Mouse (Mus musculus): ENCODE results near the gene Mphosph10. TPM values are rescaled to one million over a fixed set of nuclear protein-coding genes. Genes with fewer than 3 reads are reported as not detected.

The Mphosph10 gene
- polyA plus RNA-seq (2015; fragmentation: Illumina TruSeq; extraction: RNeasy Lipid Tissue Mini Kit (QIAGEN cat#74804); ENCODE audit: low read depth, low replicate concordance): 17.5 TPM

GRCm38 (mm10) chr7:64392122-64392818, at the start of gene Mphosph10, which contains the start of gene Mcee:
Gene Mphosph10 (minus strand): TSS chr7:64392268.
Gene Mcee (plus strand): TSS chr7:64392607.

GRCm38 (mm10) chr7:64373830-64374562, 18.1 kb downstream of the Mphosph10 start, which contains the start of gene Fan1:
Gene Fan1 (minus strand): TSS chr7:64374095.

Other genes starting within 250 kb of the Mphosph10 start
- gene Trpm1, start 238.4 kb downstream of the Mphosph10 start, polyA plus RNA-seq (2015; fragmentation: Illumina TruSeq; extraction: RNeasy Lipid Tissue Mini Kit (QIAGEN cat#74804); ENCODE audit: low read depth, low replicate concordance): 0.51 TPM
- gene Mtmr10, start 104.6 kb downstream of the Mphosph10 start, polyA plus RNA-seq (2015; fragmentation: Illumina TruSeq; extraction: RNeasy Lipid Tissue Mini Kit (QIAGEN cat#74804); ENCODE audit: low read depth, low replicate concordance): 15.4 TPM
- gene Fan1, start 18.2 kb downstream of the Mphosph10 start, polyA plus RNA-seq (2015; fragmentation: Illumina TruSeq; extraction: RNeasy Lipid Tissue Mini Kit (QIAGEN cat#74804); ENCODE audit: low read depth, low replicate concordance): 5.1 TPM
- gene Mcee, start 339 bp upstream of the Mphosph10 start, polyA plus RNA-seq (2015; fragmentation: Illumina TruSeq; extraction: RNeasy Lipid Tissue Mini Kit (QIAGEN cat#74804); ENCODE audit: low read depth, low replicate concordance): 84.5 TPM
- gene Apba2, start 109.4 kb upstream of the Mphosph10 start, polyA plus RNA-seq (2015; fragmentation: Illumina TruSeq; extraction: RNeasy Lipid Tissue Mini Kit (QIAGEN cat#74804); ENCODE audit: low read depth, low replicate concordance): 144 TPM